Mouse (Mus musculus): ENCODE data around the gene Chchd2. TPM values are rescaled to one million over a fixed set of nuclear protein-coding genes. Genes with fewer than 3 reads are reported as not detected.

Gene Chchd2
- total RNA-seq, 2 experiments from 2014 or later, result 922 to 943 TPM

GRCm38 (mm10) chr5:129886271-129886670 lies 999 bp downstream of the Chchd2 start:
- no peak for DNase-seq
- intact Hi-C loops (cut with DNase I), result no loop called here

GRCm38 (mm10) chr5:129879888-129880287 lies 7.4 kb downstream of the Chchd2 start:
- DNase-seq, result no peak
- intact Hi-C loops (cut with DNase I), result loop anchor here (2.0 to 5.0 kb wide), 2 partner anchors 153 to 267 kb away; partner anchors contain the start of gene Nipsnap2

- intact Hi-C loops (cut with DNase I), result loop anchor here (2.0 to 5.0 kb wide), 2 partner anchors 152 to 266 kb away; partner anchors contain the start of gene Nipsnap2
- peak; percentile 89 for DNase-seq
These were observed 8.3 kb downstream of the Chchd2 start for GRCm38 (mm10) chr5:129878946-129879345.

- intact Hi-C loops (cut with DNase I), result loop anchor here (2.0 to 5.0 kb wide), 2 partner anchors 151 to 265 kb away; partner anchors contain the start of gene Nipsnap2
- DNase-seq, result peak; percentile 47 to 56
These were observed 9.4 kb downstream of the Chchd2 start for GRCm38 (mm10) chr5:129877731-129878455.

- intact Hi-C loops (cut with DNase I), result loop anchor here (5.0 kb wide), 1 partner anchor 148 kb away; the partner anchor contains the start of gene Nipsnap2
- DNase-seq, result no peak
These were observed 12.2 kb downstream of the Chchd2 start for GRCm38 (mm10) chr5:129875098-129875497.

- intact Hi-C loops (cut with DNase I), result no loop called here
- DNase-seq, result no peak
These were observed 13.3 kb downstream of the Chchd2 start for GRCm38 (mm10) chr5:129873942-129874341.

- DNase-seq, result no peak
- intact Hi-C loops (cut with DNase I), result no loop called here
These were observed 16.0 kb downstream of the Chchd2 start for GRCm38 (mm10) chr5:129871238-129871637.

- no peak for DNase-seq
- intact Hi-C loops (cut with DNase I), result no loop called here
These were observed 17.9 kb downstream of the Chchd2 start for GRCm38 (mm10) chr5:129869238-129869995.

- intact Hi-C loops (cut with DNase I), result no loop called here
- DNase-seq, result no peak
These were observed 21.4 kb downstream of the Chchd2 start for GRCm38 (mm10) chr5:129865841-129866240.

- intact Hi-C loops (cut with DNase I), result no loop called here
- DNase-seq, result peak; percentile 35 to 63
These were observed 22.8 kb downstream of the Chchd2 start for GRCm38 (mm10) chr5:129864467-129864866.

- intact Hi-C loops (cut with DNase I), result no loop called here
- no peak for DNase-seq
These were observed 24.9 kb downstream of the Chchd2 start for GRCm38 (mm10) chr5:129862325-129862724.

GRCm38 (mm10) chr5:129856414-129856813 lies 30.9 kb downstream of the Chchd2 start:
- intact Hi-C loops (cut with DNase I), result no loop called here
- no peak for DNase-seq

GRCm38 (mm10) chr5:129855163-129855562 lies 32.1 kb downstream of the Chchd2 start:
- intact Hi-C loops (cut with DNase I), result no loop called here
- no peak for DNase-seq

- DNase-seq, result no peak
- intact Hi-C loops (cut with DNase I), result no loop called here
These were observed 39.8 kb downstream of the Chchd2 start for GRCm38 (mm10) chr5:129847558-129847820.

GRCm38 (mm10) chr5:129846752-129847557 lies 40.3 kb downstream of the Chchd2 start, which contains the start of gene Sumf2:
Gene Sumf2 (plus strand): TSS chr5:129846986.
- peak; percentile 97 to 98 for DNase-seq
- intact Hi-C loops (cut with DNase I), result no loop called here

GRCm38 (mm10) chr5:129844848-129845247 lies 42.4 kb downstream of the Chchd2 start:
- DNase-seq, result no peak
- intact Hi-C loops (cut with DNase I), result no loop called here

Other genes starting within 250 kb of the Chchd2 start
- gene Zfp11, start 217.4 kb downstream of the Chchd2 start, total RNA-seq (2021), result 1 to 10 TPM; 4.0 to 4.2 TPM
- gene Sept14, start 179.0 kb downstream of the Chchd2 start, total RNA-seq (2021), result not detected
- gene Mrps17, start 172.0 kb downstream of the Chchd2 start, total RNA-seq (2021), result 10 to 100 TPM; 88.6 to 91.5 TPM
- gene Nipsnap2, start 162.4 kb downstream of the Chchd2 start, total RNA-seq (2021), result 100 to 1,000 TPM; 591 to 619 TPM
- gene Psph, start 100.0 kb downstream of the Chchd2 start, total RNA-seq (2021), result 10 to 100 TPM; 12.4 to 15.9 TPM
- 10 to 100 TPM; 15.2 to 15.6 TPM for gene Sumf2, start 40.5 kb downstream of the Chchd2 start, total RNA-seq (2021)
- under 1 TPM; 0.89 to 0.97 TPM for gene Zbed5, start 8.3 kb upstream of the Chchd2 start, total RNA-seq (2021)
- gene Phkg1, start 11.1 kb upstream of the Chchd2 start, total RNA-seq (2021), result 1 to 10 TPM; 3.2 to 5.7 TPM
- under 1 TPM; 0.48 to 0.82 TPM for gene Nupr1l, start 21.1 kb upstream of the Chchd2 start, total RNA-seq (2021)
- 10 to 100 TPM; 18.5 to 19.9 TPM for gene Vkorc1l1, start 54.5 kb upstream of the Chchd2 start, total RNA-seq (2021)
- gene Gusb, start 115.6 kb upstream of the Chchd2 start, total RNA-seq (2021), result 10 to 100 TPM; 24.5 to 25.4 TPM
- gene Asl, start 141.8 kb upstream of the Chchd2 start, total RNA-seq (2021), result 10 to 100 TPM in 1 of 2 experiments, 1 to 10 TPM in 1; 9.6 to 10.0 TPM
- 10 to 100 TPM; 14.9 to 15.1 TPM for gene Crcp, start 141.8 kb upstream of the Chchd2 start, total RNA-seq (2021)
- gene Tpst1, start 185.9 kb upstream of the Chchd2 start, total RNA-seq (2021), result 10 to 100 TPM; 22.5 to 24.8 TPM

Data from heart, postnatal 10 days (tissue).